Comparison of ENCODE assay signal across 7 mouse cellular contexts in genomic region chr5:124115990-124116845, GRCm38 (mm10). TPM values are rescaled to one million over a fixed set of nuclear protein-coding genes. Genes with fewer than 3 reads are reported as not detected.
DNase-seq lines count a peak whose midpoint lies in the region; TF ChIP-seq lines count a peak whose summit lies in the region.

Arl6ip4 (plus strand) TSS chr5:124116089.

- peak; percentile 65 for TF ChIP-seq POLR2A in cortical plate, adult 2 months (IDR thresholded peaks at IDR 0.05; ENCODE audit: extremely low read depth, insufficient read depth, low read length)

- peak within 1 kb of the TSS; percentile 30 for H3K27ac ChIP-seq in cortical plate, adult 2 months (ENCODE audit: insufficient read depth, low read length)

- no peak for TF ChIP-seq CTCF in cortical plate, adult 2 months (IDR thresholded peaks at IDR 0.05; ENCODE audit: extremely low read depth, insufficient read depth, low read length)

- H3K4me3 ChIP-seq in cortical plate, adult 2 months (ENCODE audit: insufficient read depth, low read length) = peak within 1 kb of the TSS; percentile 84

- intact Hi-C loops in gastrocnemius, postnatal 14 days (cut with DNase I; ENCODE audit: low total_unique reads) = no loop called here
- intact Hi-C loops in left cerebral cortex, postnatal 25 days (cut with DNase I) = no loop called here

- peak; percentile 78 for DNase-seq in adipocyte (ENCODE audit: low spot score)
- peak; percentile 71 for DNase-seq in gastrocnemius, postnatal 14 days
- peak; percentile 86 for DNase-seq in induced T-regulatory cell, adult 2 months (ENCODE audit: low read depth)
- DNase-seq in left cerebral cortex, postnatal 25 days (ENCODE audit: low spot score in 2 of 2) = peak; percentile 80 to 84
- peak; percentile 86 for DNase-seq in mesoderm, embryonic 11.5 days (ENCODE audit: low read depth, low spot score)
- DNase-seq in right cerebral cortex, postnatal 36 days (ENCODE audit: low spot score in 2 of 2) = peak; percentile 75 to 79

- H3K4me1 ChIP-seq in cortical plate, adult 2 months (ENCODE audit: control insufficient read depth, insufficient read depth, low read length) = no peaks in the 10 kb centered on the region; the same call in 1 of the 2 replicates

RNA-seq across cellular contexts. Expression of gene Arl6ip4, which starts in this region (rescaled TPM):
- 72.5 and 78.9 TPM in 2 replicates for polyA plus RNA-seq in cortical plate, adult 2 months (2012; rRNA removed)
- 10 to 100 TPM; 42.8 to 46.5 TPM for total RNA-seq in gastrocnemius, postnatal 14 days (2021)
- total RNA-seq in left cerebral cortex, postnatal 25 days (2021) = 10 to 100 TPM; 45.9 to 57.4 TPM

Comparison
In these comparisons a context has a peak if more than half of its experiments do, and no peak if none do; other contexts are left out.
1. Peak in every context shown above with its lines: DNase-seq, H3K4me3 ChIP-seq and H3K27ac ChIP-seq.